Mouse (Mus musculus) intestine, embryonic 14.5 days (tissue): ENCODE results near the gene Gm20708. TPM values are rescaled to one million over a fixed set of nuclear protein-coding genes. Genes with fewer than 3 reads are reported as not detected.
A peak's percentile ranks its signal among the peaks of the same experiment; 100 is the strongest.
"Not testable (repeated sequence)": the region's sequence is repeated elsewhere in the genome, so short reads cannot be mapped to it uniquely, and the experiment has no call there.

Experiments used
- ATAC-seq: fragments of 200-750 bp; cut with Nextera tagmentation; replicated peaks from 2 replicates; pipeline ENCODE4 v1.8.0; 2017; ENCODE audit warnings: low read depth, moderate number of reproducible peaks, moderate TSS enrichment, moderate library complexity; ENCODE audit not compliant: low FRiP score, low TSS enrichment
- DNase-seq: peaks from one replicate; pipeline ENCODE4 v3.0.0-alpha.2; 2018; ENCODE audit warnings: low spot score
- H3K27ac ChIP-seq: fragments of 300-500 bp; sonication (generic); 2 replicates; pipeline ENCODE4 v1.5.1; 2014; ENCODE audit warnings: low read depth, mild to moderate bottlenecking, control low read depth
- H3K27me3 ChIP-seq: fragments of 300-500 bp; sonication (generic); replicated peaks from 2 replicates; pipeline ENCODE4 v1.6.1; 2014; ENCODE audit warnings: low read length, control low read depth; ENCODE audit not compliant: control insufficient read depth, insufficient read depth
- H3K36me3 ChIP-seq: fragments of 300-500 bp; sonication (generic); 2 replicates; pipeline ENCODE4 v1.6.1; 2014; ENCODE audit warnings: low read length, control low read depth; ENCODE audit not compliant: control insufficient read depth, insufficient read depth
- H3K4me1 ChIP-seq: fragments of 300-500 bp; sonication (generic); replicated peaks from 2 replicates; pipeline ENCODE4 v1.6.1; 2014; ENCODE audit warnings: low read length, control low read depth, mixed read lengths; ENCODE audit not compliant: control insufficient read depth, insufficient read depth
- H3K4me2 ChIP-seq: fragments of 300-500 bp; sonication (generic); 2 replicates; pipeline ENCODE4 v1.6.1; 2014; ENCODE audit warnings: low read length
- H3K4me3 ChIP-seq: fragments of 300-500 bp; sonication (generic); 2 replicates; pipeline ENCODE4 v1.5.1; 2014; ENCODE audit warnings: low read depth, low read length, control low read depth, mixed read lengths
- H3K9ac ChIP-seq: fragments of 300-500 bp; sonication (generic); 2 replicates; pipeline ENCODE4 v1.6.1; 2014; ENCODE audit warnings: mild to moderate bottlenecking, low read length
- H3K9me3 ChIP-seq: fragments of 300-500 bp; sonication (generic); 2 replicates; pipeline ENCODE4 v1.6.1; 2016; ENCODE audit warnings: low read length, control low read depth; ENCODE audit not compliant: control insufficient read depth
- WGBS: fragments of 180-500 bp; shearing (Covaris S2); extraction: QIAGEN DNeasy Blood & Tissue Kit; methylation state at CpG from one replicate; pipeline ENCODE4 v1.1.7; 2014; 5-methylcytosine and 5-hydroxymethylcytosine counted together
- polyA plus RNA-seq: library from polyadenylated mRNA; unstranded; fragments of >200 nt; fragmentation: Nextera tagmentation; extraction: Ambion mirVana; gene quantifications from 2 replicates; pipeline ENCODE4 v1.2.1, GENCODE M21; 2014

Gm20708 gene
- polyA plus RNA-seq, 1 experiment from 2014 or later, result not detected

DNA sequence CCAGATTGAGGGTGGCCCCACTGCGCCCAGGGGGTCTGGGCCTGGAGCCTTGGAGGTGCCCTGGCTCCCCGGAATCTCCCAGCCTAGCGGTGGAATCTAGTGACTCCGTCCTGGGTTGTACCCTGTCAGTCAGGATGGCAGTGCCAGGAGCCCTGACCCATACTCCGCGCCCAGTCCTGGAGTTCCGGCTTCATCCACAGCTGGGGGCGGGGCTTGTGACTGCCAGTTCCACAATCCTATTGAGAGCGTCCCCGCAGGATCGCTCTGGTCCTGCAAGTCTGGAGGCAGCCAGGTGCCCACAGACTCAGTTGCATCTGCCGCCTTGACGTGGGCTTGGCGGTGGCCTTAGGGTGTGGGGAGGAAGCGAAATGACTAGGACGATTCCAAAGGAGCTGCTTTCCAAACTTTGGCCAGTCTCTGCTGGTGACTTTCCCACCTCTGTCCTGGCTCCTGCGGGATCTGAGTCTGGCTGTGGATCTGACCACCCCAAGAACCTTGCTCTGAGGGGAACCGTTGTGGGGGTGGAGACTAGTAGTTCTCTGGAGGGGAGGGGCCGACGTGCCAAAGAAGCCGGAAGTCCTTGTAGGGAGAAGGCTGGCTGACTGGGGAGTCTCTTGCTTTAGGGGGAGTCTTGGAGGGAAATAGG is 1.1 kb downstream of the Gm20708 start:
- Histone ChIP-seq H3K27ac (peak overlapping the region; percentile 70), H3K4me3 (peak overlapping the region; percentile 77), H3K27me3 (no peaks in the 10 kb centered on the region), H3K4me2 (peak overlapping the region; percentile 99), H3K9ac (peak overlapping the region; percentile 77), H3K36me3 (peaks cover 34% of the 10 kb centered on the region), H3K9me3 (no peaks in the 10 kb centered on the region), H3K4me1 (peaks cover 7% of the 10 kb centered on the region)
- WGBS, result under 1% methylated on average over 21 of the region's 21 CpGs
- ATAC-seq (peak; percentile 81), DNase-seq (peak; percentile 87)

- DNase-seq (no peak), ATAC-seq (no peak)
- Histone ChIP-seq H3K27ac (no peak overlapping the region), H3K4me2 (no peak overlapping the region), H3K4me3 (no peak overlapping the region), H3K36me3 (peaks cover 64% of the 10 kb centered on the region), H3K4me1 (peaks cover 7% of the 10 kb centered on the region), H3K9me3 (no peaks in the 10 kb centered on the region), H3K27me3 (no peaks in the 10 kb centered on the region), H3K9ac (no peak overlapping the region)
- WGBS, result 66% methylated on average over 5 of the region's 5 CpGs
Observed at GRCm38 (mm10) chr11:117813867-117814266, 4.4 kb downstream of the Gm20708 start.

DNA sequence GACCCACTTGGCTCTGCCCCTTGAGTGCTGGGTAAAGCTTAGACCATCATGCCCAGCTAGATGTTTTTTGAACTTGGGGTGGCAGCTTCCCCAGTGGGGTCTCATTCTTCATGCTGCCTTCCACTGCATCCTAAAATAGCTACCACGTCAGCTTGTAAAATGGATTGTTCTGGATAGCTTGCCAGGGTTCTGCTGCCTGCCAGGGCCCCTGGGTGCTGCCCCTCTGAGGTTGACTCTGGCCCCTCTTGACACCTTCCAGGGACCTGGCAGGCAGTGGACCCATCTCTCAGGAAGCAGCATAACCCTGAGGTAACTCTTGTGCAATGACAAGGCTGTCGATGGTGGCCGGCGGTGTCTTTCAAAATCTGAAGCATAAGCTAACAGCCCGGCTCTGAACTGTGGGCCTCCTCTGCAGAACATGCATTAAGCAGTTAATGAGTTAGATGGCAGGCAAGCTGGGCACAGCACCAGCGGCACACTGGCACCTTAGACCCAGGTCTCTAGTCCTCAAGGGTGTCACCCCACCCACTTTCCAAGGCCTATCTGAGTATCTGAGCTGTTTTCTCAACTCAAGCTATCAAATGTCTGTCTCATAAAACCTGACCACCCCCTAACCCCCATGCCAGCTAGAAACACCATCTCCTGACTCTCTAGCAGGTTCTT is 5.4 kb downstream of the Gm20708 start:
- Histone ChIP-seq H3K9me3 (no peaks in the 10 kb centered on the region), H3K4me2 (no peak overlapping the region), H3K9ac (no peak overlapping the region), H3K4me1 (peaks cover 7% of the 10 kb centered on the region), H3K27me3 (no peaks in the 10 kb centered on the region), H3K27ac (no peak overlapping the region), H3K36me3 (peaks cover 73% of the 10 kb centered on the region), H3K4me3 (no peak overlapping the region)
- 88% methylated on average over 6 of the region's 6 CpGs for WGBS
- ATAC-seq (no peak), DNase-seq (no peak)

DNA sequence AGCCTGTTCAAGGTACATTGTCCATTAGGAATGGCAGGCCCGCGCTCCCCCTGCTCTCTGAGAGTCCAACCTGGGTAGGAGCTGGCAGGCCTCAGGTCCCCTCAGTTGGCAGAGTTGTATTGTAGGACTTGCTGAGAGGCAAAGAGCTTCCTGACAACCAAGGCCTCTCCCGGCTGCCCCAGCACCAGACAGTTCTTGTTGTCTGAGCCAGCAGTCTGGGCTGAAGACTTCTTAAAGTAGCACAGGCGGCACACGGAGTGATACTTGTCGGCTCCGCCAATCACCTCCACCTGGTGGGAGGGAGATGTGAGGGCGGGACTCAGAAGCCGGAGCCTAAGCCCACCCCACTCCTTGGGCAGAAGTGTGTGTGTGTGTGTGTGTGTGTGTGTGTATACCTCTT is 6.4 kb downstream of the Gm20708 start:
- DNase-seq, H3K4me2 ChIP-seq, H3K9me3 ChIP-seq, H3K4me3 ChIP-seq, H3K9ac ChIP-seq, H3K27ac ChIP-seq, ATAC-seq, H3K4me1 ChIP-seq, H3K27me3 ChIP-seq: not testable (repeated sequence)
- WGBS, result 81% methylated on average over 9 of the region's 9 CpGs
- H3K36me3 ChIP-seq, result peaks cover 83% of the 10 kb centered on the region

DNA sequence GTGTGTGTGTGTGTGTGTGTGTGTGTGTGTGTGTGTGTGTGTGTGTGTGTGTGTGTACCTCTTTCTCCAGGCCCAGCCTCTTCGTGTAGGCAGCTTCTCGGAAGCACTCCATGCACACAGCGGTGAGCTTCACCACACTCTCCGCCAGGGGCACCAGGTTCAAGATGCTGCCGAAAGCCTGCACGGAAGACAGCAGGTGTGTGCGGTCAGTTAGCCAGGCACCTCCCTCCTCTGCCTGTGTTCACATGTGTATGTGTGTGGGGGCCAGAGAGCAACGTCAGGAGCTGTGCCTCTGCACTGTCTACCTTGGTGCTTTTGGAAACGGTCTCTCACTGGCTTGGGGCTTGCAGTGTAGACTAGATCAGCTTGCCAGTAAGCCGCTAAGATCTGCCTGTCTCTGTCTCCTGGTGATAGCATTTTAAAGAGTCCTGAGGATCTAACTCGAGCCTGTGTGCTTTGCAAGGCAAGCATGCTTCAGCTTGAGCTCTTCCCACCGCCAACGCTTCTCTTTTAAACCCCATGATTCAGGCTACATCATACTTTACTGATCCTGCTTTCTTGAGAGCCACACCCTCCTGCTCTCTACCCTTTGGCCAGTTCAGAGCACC is 7.0 kb downstream of the Gm20708 start:
- Histone ChIP-seq H3K27me3 (no peaks in the 10 kb centered on the region), H3K4me2 (no peak overlapping the region), H3K9me3 (no peaks in the 10 kb centered on the region), H3K27ac (no peak overlapping the region), H3K36me3 (peaks cover 89% of the 10 kb centered on the region), H3K4me1 (no peaks in the 10 kb centered on the region), H3K9ac (no peak overlapping the region), H3K4me3 (no peak overlapping the region)
- no peak for DNase-seq
- WGBS, result 82% methylated on average over 12 of the region's 13 CpGs
- ATAC-seq, result no peak

- Histone ChIP-seq H3K27me3 (no peaks in the 10 kb centered on the region), H3K27ac (no peak overlapping the region), H3K4me3 (no peak overlapping the region), H3K9me3 (no peaks in the 10 kb centered on the region), H3K9ac (no peak overlapping the region), H3K36me3 (peaks cover 90% of the 10 kb centered on the region), H3K4me2 (no peak overlapping the region), H3K4me1 (peaks cover 14% of the 10 kb centered on the region)
- DNase-seq (no peak), ATAC-seq (no peak)
- 85% methylated on average over 8 of the region's 8 CpGs for WGBS
Observed at GRCm38 (mm10) chr11:117819095-117819494, 9.6 kb downstream of the Gm20708 start.

DNA sequence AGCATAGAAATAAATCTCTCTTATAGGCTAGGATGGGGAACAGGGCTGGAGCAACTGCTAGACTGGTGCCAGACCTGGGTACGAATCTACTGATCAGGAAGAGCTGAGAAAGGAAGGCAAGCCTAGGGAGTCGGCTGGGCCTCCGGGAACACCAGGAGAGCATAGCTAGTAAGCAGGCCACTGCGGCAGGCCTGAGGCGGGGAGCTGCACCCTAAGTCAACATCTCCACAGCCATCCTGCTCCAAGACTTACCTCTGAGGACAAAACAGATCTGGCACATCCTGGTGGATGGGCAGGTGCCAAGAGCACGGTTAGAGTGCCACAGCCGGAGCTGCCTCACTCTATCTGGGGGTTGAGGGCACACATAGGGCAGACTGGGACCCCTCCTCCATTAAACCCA is 10.7 kb downstream of the Gm20708 start:
- 91% methylated on average over 7 of the region's 7 CpGs for WGBS
- Histone ChIP-seq H3K4me1 (peaks cover 17% of the 10 kb centered on the region), H3K4me2 (no peak overlapping the region), H3K27ac (no peak overlapping the region), H3K9me3 (no peaks in the 10 kb centered on the region), H3K27me3 (no peaks in the 10 kb centered on the region), H3K4me3 (no peak overlapping the region), H3K36me3 (peaks cover 79% of the 10 kb centered on the region), H3K9ac (no peak overlapping the region)
- DNase-seq (no peak), ATAC-seq (no peak)

DNA sequence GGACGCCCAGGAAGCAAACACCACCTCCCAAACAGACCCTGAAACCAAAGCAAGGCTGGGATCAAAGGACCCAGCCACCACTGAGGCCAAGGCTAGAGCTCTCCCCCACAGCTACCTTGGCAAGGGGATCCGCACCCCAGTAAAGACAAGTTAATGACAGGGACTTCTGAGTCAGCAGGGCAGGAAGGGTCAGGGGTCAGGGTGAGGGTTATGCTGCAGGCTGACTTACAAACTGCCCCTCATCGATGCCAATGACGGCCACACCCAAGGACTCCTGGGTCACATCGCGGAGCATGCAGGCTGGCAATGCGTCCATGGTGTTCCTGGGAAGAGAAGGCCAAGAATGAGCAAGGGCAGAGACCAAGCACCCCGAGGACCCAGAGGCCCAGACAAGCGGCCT is 12.4 kb downstream of the Gm20708 start:
- Histone ChIP-seq H3K4me2 (no peak overlapping the region), H3K27me3 (no peaks in the 10 kb centered on the region), H3K9ac (no peak overlapping the region), H3K36me3 (peaks cover 65% of the 10 kb centered on the region), H3K4me1 (peaks cover 24% of the 10 kb centered on the region), H3K27ac (no peak overlapping the region), H3K4me3 (no peak overlapping the region), H3K9me3 (no peaks in the 10 kb centered on the region)
- no peak for DNase-seq
- no peak for ATAC-seq
- WGBS, result 86% methylated on average over 9 of the region's 9 CpGs
